Mouse (Mus musculus) bone marrow macrophage, adult 2 months (primary cell): ENCODE data around the gene A930009A15Rik.

Experiments
- CTCF ChIP-seq: IDR thresholded peaks from 2 replicates; pipeline ENCODE4 v1.5.1; 2012; ENCODE audit warnings: low read depth, mild to moderate bottlenecking, low read length, moderate library complexity
- POLR2A ChIP-seq: IDR thresholded peaks from 2 replicates; pipeline ENCODE4 v1.6.1; 2012; ENCODE audit warnings: mild to moderate bottlenecking, low read depth, low read length, borderline replicate concordance

GRCm38 (mm10) chr10:115587979-115588378 lies 18.2 kb downstream of the A930009A15Rik start:
- TF ChIP-seq POLR2A, result no peak
- TF ChIP-seq CTCF, result no peak
